8 mouse cellular contexts compared by ENCODE assay signal in genomic region chr5:135271563-135272165, GRCm38 (mm10). TPM values are rescaled to one million over a fixed set of nuclear protein-coding genes. Genes with fewer than 3 reads are reported as not detected.
A peak's percentile ranks its signal among the peaks of the same experiment; 100 is the strongest.
DNase-seq lines count a peak whose midpoint lies in the region; ATAC-seq lines count a peak whose summit lies in the region.

No protein-coding gene starts in this region.

- no peaks in the 10 kb centered on the region for H3K9me3 ChIP-seq in heart, embryonic 11.5 days (replicated peaks; ENCODE audit: control insufficient read depth, low read length)

- WGBS in heart, embryonic 11.5 days (ENCODE audit: insufficient replicate concordance): 77% methylated on average over 12 of the region's 12 CpGs

- H3K27ac ChIP-seq in heart, embryonic 11.5 days (ENCODE audit: low read depth, low read length): no peak overlapping the region

- peaks cover 4% of the 10 kb centered on the region; the same call in 1 of the 2 replicates for H3K27me3 ChIP-seq in heart, embryonic 11.5 days (ENCODE audit: control insufficient read depth, insufficient read depth, low read length)

- no peak overlapping the region for H3K4me3 ChIP-seq in heart, embryonic 11.5 days (ENCODE audit: low read depth, low read length)

- intact Hi-C loops in heart, postnatal 10 days (cut with DNase I): no loop called here

- no peak overlapping the region for H3K9ac ChIP-seq in heart, embryonic 11.5 days (ENCODE audit: low read depth, low read length)

- H3K4me1 ChIP-seq in heart, embryonic 11.5 days (ENCODE audit: control insufficient read depth, insufficient read depth, low read length): peaks cover 10% of the 10 kb centered on the region; the same call in 1 of the 2 replicates

- peak; percentile 56 to 67 for DNase-seq in heart, postnatal 10 days
- DNase-seq in cerebellum, postnatal 4 days (ENCODE audit: low spot score in 2 of 2): peak; percentile 48 to 80
- peak; percentile 65 for DNase-seq in layer of hippocampus, adult 9-11 months
- DNase-seq in right cerebral cortex, adult 2 months (ENCODE audit: low spot score in 2 of 2): peak; percentile 25 to 48
- no peak for DNase-seq in adrenal gland, adult (ENCODE audit: inconsistent age in 2 of 2, low spot score in 1 of 2)
- DNase-seq in adrenal gland, adult 2 months: no peak
- DNase-seq in ovary, postnatal 14 days (ENCODE audit: low spot score): no peak

- no peaks in the 10 kb centered on the region for H3K36me3 ChIP-seq in heart, embryonic 11.5 days (ENCODE audit: control insufficient read depth, insufficient read depth, low read length)

- no peak for ATAC-seq in heart, embryonic 11.5 days (replicated peaks; ENCODE audit: insufficient number of reproducible peaks, low FRiP score, low TSS enrichment)

- H3K4me2 ChIP-seq in heart, embryonic 11.5 days: no peak overlapping the region

RNA-seq across cellular contexts. Expression of gene Fzd9, which starts 20.6 kb away (rescaled TPM):
- total RNA-seq in heart, postnatal 10 days (2021): under 1 TPM; 0.55 to 0.84 TPM
- 3.6 and 4.9 TPM in 2 replicates for polyA plus RNA-seq in heart, embryonic 11.5 days (2014; fragmentation: Nextera tagmentation; extraction: Ambion mirVana)
- total RNA-seq in adrenal gland, adult 2 months (2021): 10 to 100 TPM in 1 of 2 experiments, 1 to 10 TPM in 1; 2.0 to 10.6 TPM
- 9.6 and 14.0 TPM in 2 replicates for polyA plus RNA-seq in adrenal gland, adult 2 months (2012; rRNA removed)

Comparison
In these comparisons a context has a peak if more than half of its experiments do, and no peak if none do; other contexts are left out.
1. DNase-seq: peak in heart, postnatal 10 days (2 of 2), cerebellum, postnatal 4 days (2 of 2), layer of hippocampus, adult 9-11 months (single experiment) and right cerebral cortex, adult 2 months (2 of 2); none in adrenal gland, adult (0 of 2), adrenal gland, adult 2 months (single experiment) and ovary, postnatal 14 days (single experiment).